Mouse (Mus musculus): ENCODE results near the gene Fut1. TPM values are rescaled to one million over a fixed set of nuclear protein-coding genes. Genes with fewer than 3 reads are reported as not detected.

Gene Fut1
- polyA plus RNA-seq, 1 experiment = 0.07 TPM

GRCm38 (mm10) chr7:45609511-45609910 lies 7.6 kb upstream of the Fut1 start:
- WGBS = 84% methylated on average over 1 of the region's 1 CpGs
- Histone ChIP-seq H3K27me3 (ENCODE audit: control insufficient read depth, insufficient read depth, low read length) (no peaks in the 10 kb centered on the region), H3K4me3 (replicated peaks; ENCODE audit: insufficient read depth, low read depth, low read length) (no peak overlapping the region), H3K4me1 (ENCODE audit: control insufficient read depth, insufficient read depth, low read length) (no peaks in the 10 kb centered on the region), H3K27ac (ENCODE audit: insufficient read depth, low read length) (no peak overlapping the region)
- TF ChIP-seq CTCF (IDR thresholded peaks at IDR 0.05; ENCODE audit: borderline replicate concordance, insufficient read depth, low read depth, low read length) (no peak), POLR2A (IDR thresholded peaks at IDR 0.05; ENCODE audit: borderline replicate concordance, insufficient read depth, low read length) (no peak)
- no peak for DNase-seq

GRCm38 (mm10) chr7:45616277-45616676 lies 812 bp upstream of the Fut1 start:
- Histone ChIP-seq H3K27me3 (ENCODE audit: control insufficient read depth, insufficient read depth, low read length) (no peaks in the 10 kb centered on the region), H3K27ac (ENCODE audit: insufficient read depth, low read length) (no peak overlapping the region), H3K4me3 (replicated peaks; ENCODE audit: insufficient read depth, low read depth, low read length) (no peak overlapping the region), H3K4me1 (ENCODE audit: control insufficient read depth, insufficient read depth, low read length) (no peaks in the 10 kb centered on the region)
- DNase-seq = no peak
- TF ChIP-seq POLR2A (IDR thresholded peaks at IDR 0.05; ENCODE audit: borderline replicate concordance, insufficient read depth, low read length) = no peak
- TF ChIP-seq CTCF (IDR thresholded peaks at IDR 0.05; ENCODE audit: borderline replicate concordance, insufficient read depth, low read depth, low read length) = no peak
- WGBS = 56% methylated on average over 6 of the region's 6 CpGs

- 91% methylated on average over 5 of the region's 5 CpGs for WGBS
- H3K27ac ChIP-seq (ENCODE audit: insufficient read depth, low read length) = no peak overlapping the region
- H3K4me1 ChIP-seq (ENCODE audit: control insufficient read depth, insufficient read depth, low read length) = no peaks in the 10 kb centered on the region
- DNase-seq = no peak
- no peaks in the 10 kb centered on the region for H3K27me3 ChIP-seq (ENCODE audit: control insufficient read depth, insufficient read depth, low read length)
- H3K4me3 ChIP-seq (replicated peaks; ENCODE audit: insufficient read depth, low read depth, low read length) = no peak overlapping the region
- TF ChIP-seq CTCF (IDR thresholded peaks at IDR 0.05; ENCODE audit: borderline replicate concordance, insufficient read depth, low read depth, low read length) (no peak), POLR2A (IDR thresholded peaks at IDR 0.05; ENCODE audit: borderline replicate concordance, insufficient read depth, low read length) (no peak)
Measured at GRCm38 (mm10) chr7:45618316-45618715, 1.2 kb downstream of the Fut1 start.

- Histone ChIP-seq H3K4me3 (replicated peaks; ENCODE audit: insufficient read depth, low read depth, low read length) (no peak overlapping the region), H3K27me3 (ENCODE audit: control insufficient read depth, insufficient read depth, low read length) (no peaks in the 10 kb centered on the region), H3K4me1 (ENCODE audit: control insufficient read depth, insufficient read depth, low read length) (no peaks in the 10 kb centered on the region), H3K27ac (ENCODE audit: insufficient read depth, low read length) (no peak overlapping the region)
- TF ChIP-seq POLR2A (IDR thresholded peaks at IDR 0.05; ENCODE audit: borderline replicate concordance, insufficient read depth, low read length) (no peak), CTCF (IDR thresholded peaks at IDR 0.05; ENCODE audit: borderline replicate concordance, insufficient read depth, low read depth, low read length) (no peak)
- DNase-seq = no peak
- 91% methylated on average over 5 of the region's 5 CpGs for WGBS
Measured at GRCm38 (mm10) chr7:45619592-45619991, 2.5 kb downstream of the Fut1 start.

- Histone ChIP-seq H3K27ac (ENCODE audit: insufficient read depth, low read length) (no peak within 1 kb of the TSS), H3K4me1 (ENCODE audit: control insufficient read depth, insufficient read depth, low read length) (no peaks in the 10 kb centered on the region), H3K27me3 (ENCODE audit: control insufficient read depth, insufficient read depth, low read length) (no peaks in the 10 kb centered on the region), H3K4me3 (replicated peaks; ENCODE audit: insufficient read depth, low read depth, low read length) (no peak within 1 kb of the TSS)
- DNase-seq = no peak
- WGBS = 39% methylated on average over 9 of the region's 9 CpGs
- TF ChIP-seq CTCF (IDR thresholded peaks at IDR 0.05; ENCODE audit: borderline replicate concordance, insufficient read depth, low read depth, low read length) = no peak
- TF ChIP-seq POLR2A (IDR thresholded peaks at IDR 0.05; ENCODE audit: borderline replicate concordance, insufficient read depth, low read length) = no peak
Measured at GRCm38 (mm10) chr7:45621443-45621842, 4.4 kb downstream of the Fut1 start, which contains the start of gene Izumo1. TSS of gene Izumo1 (plus strand) at chr7:45621811.

- 91% methylated on average over 11 of the region's 11 CpGs for WGBS
- Histone ChIP-seq H3K27me3 (ENCODE audit: control insufficient read depth, insufficient read depth, low read length) (no peaks in the 10 kb centered on the region), H3K27ac (ENCODE audit: insufficient read depth, low read length) (no peak overlapping the region), H3K4me3 (replicated peaks; ENCODE audit: insufficient read depth, low read depth, low read length) (no peak overlapping the region), H3K4me1 (ENCODE audit: control insufficient read depth, insufficient read depth, low read length) (no peaks in the 10 kb centered on the region)
- no peak for DNase-seq
- TF ChIP-seq CTCF (IDR thresholded peaks at IDR 0.05; ENCODE audit: borderline replicate concordance, insufficient read depth, low read depth, low read length) = no peak
- no peak for TF ChIP-seq POLR2A (IDR thresholded peaks at IDR 0.05; ENCODE audit: borderline replicate concordance, insufficient read depth, low read length)
Measured at GRCm38 (mm10) chr7:45623507-45623906, 6.4 kb downstream of the Fut1 start.

- 90% methylated on average over 3 of the region's 3 CpGs for WGBS
- H3K4me3 ChIP-seq (replicated peaks; ENCODE audit: insufficient read depth, low read depth, low read length) = no peak overlapping the region
- TF ChIP-seq POLR2A (IDR thresholded peaks at IDR 0.05; ENCODE audit: borderline replicate concordance, insufficient read depth, low read length) (no peak), CTCF (IDR thresholded peaks at IDR 0.05; ENCODE audit: borderline replicate concordance, insufficient read depth, low read depth, low read length) (no peak)
- DNase-seq = no peak
- no peak overlapping the region for H3K27ac ChIP-seq (ENCODE audit: insufficient read depth, low read length)
- H3K4me1 ChIP-seq (ENCODE audit: control insufficient read depth, insufficient read depth, low read length) = no peaks in the 10 kb centered on the region
- no peaks in the 10 kb centered on the region for H3K27me3 ChIP-seq (ENCODE audit: control insufficient read depth, insufficient read depth, low read length)
Measured at GRCm38 (mm10) chr7:45624718-45625117, 7.6 kb downstream of the Fut1 start.

GRCm38 (mm10) chr7:45625481-45625880 lies 8.4 kb downstream of the Fut1 start:
- H3K4me3 ChIP-seq (replicated peaks; ENCODE audit: insufficient read depth, low read depth, low read length) = no peak overlapping the region
- no peak for DNase-seq
- no peaks in the 10 kb centered on the region for H3K4me1 ChIP-seq (ENCODE audit: control insufficient read depth, insufficient read depth, low read length)
- H3K27me3 ChIP-seq (ENCODE audit: control insufficient read depth, insufficient read depth, low read length) = no peaks in the 10 kb centered on the region
- H3K27ac ChIP-seq (ENCODE audit: insufficient read depth, low read length) = no peak overlapping the region
- 91% methylated on average over 8 of the region's 8 CpGs for WGBS
- TF ChIP-seq CTCF (IDR thresholded peaks at IDR 0.05; ENCODE audit: borderline replicate concordance, insufficient read depth, low read depth, low read length) (no peak), POLR2A (IDR thresholded peaks at IDR 0.05; ENCODE audit: borderline replicate concordance, insufficient read depth, low read length) (no peak)
